Mouse (Mus musculus): ENCODE data around the gene Ski. TPM values are rescaled to one million over a fixed set of nuclear protein-coding genes. Genes with fewer than 3 reads are reported as not detected.
A peak's percentile ranks its signal among the peaks of the same experiment; 100 is the strongest.

The Ski gene
- polyA plus RNA-seq, 1 experiment from 2014 or later, result 15.1 TPM

GRCm38 (mm10) chr4:155148453-155148852 is 73.9 kb downstream of the Ski start:
- H3K9ac ChIP-seq (ENCODE audit: low read length), result no peak overlapping the region
- H3K4me1 ChIP-seq (ENCODE audit: control insufficient read depth, insufficient read depth, low read length), result peaks cover 32% of the 10 kb centered on the region
- no peaks in the 10 kb centered on the region for H3K27me3 ChIP-seq (ENCODE audit: control insufficient read depth, insufficient read depth, low read length)
- DNase-seq (ENCODE audit: low spot score) (no peak), ATAC-seq (ENCODE audit: insufficient read depth, low FRiP score, low TSS enrichment) (no peak)
- 93% methylated on average over 4 of the region's 4 CpGs for WGBS
- no peak overlapping the region for H3K4me2 ChIP-seq (ENCODE audit: low read depth)
- H3K27ac ChIP-seq (ENCODE audit: low read depth, low read length), result no peak overlapping the region
- H3K4me3 ChIP-seq (ENCODE audit: low read depth, low read length), result no peak overlapping the region
- no peaks in the 10 kb centered on the region for H3K9me3 ChIP-seq (ENCODE audit: control insufficient read depth, low read length)
- H3K36me3 ChIP-seq (ENCODE audit: control insufficient read depth, insufficient read depth, low read length), result no peaks in the 10 kb centered on the region

- no peak overlapping the region for H3K9ac ChIP-seq (ENCODE audit: low read length)
- peaks cover 25% of the 10 kb centered on the region for H3K4me1 ChIP-seq (ENCODE audit: control insufficient read depth, insufficient read depth, low read length)
- no peaks in the 10 kb centered on the region for H3K27me3 ChIP-seq (ENCODE audit: control insufficient read depth, insufficient read depth, low read length)
- H3K9me3 ChIP-seq (ENCODE audit: control insufficient read depth, low read length), result no peaks in the 10 kb centered on the region
- no peak overlapping the region for H3K4me2 ChIP-seq (ENCODE audit: low read depth)
- ATAC-seq (ENCODE audit: insufficient read depth, low FRiP score, low TSS enrichment) (no peak), DNase-seq (ENCODE audit: low spot score) (no peak)
- WGBS, result 71% methylated on average over 14 of the region's 14 CpGs
- no peak overlapping the region for H3K4me3 ChIP-seq (ENCODE audit: low read depth, low read length)
- H3K36me3 ChIP-seq (ENCODE audit: control insufficient read depth, insufficient read depth, low read length), result no peaks in the 10 kb centered on the region
- no peak overlapping the region for H3K27ac ChIP-seq (ENCODE audit: low read depth, low read length)
Measured at GRCm38 (mm10) chr4:155146107-155146823, 76.1 kb downstream of the Ski start.

- Histone ChIP-seq H3K27me3 (ENCODE audit: control insufficient read depth, insufficient read depth, low read length) (no peaks in the 10 kb centered on the region), H3K9ac (ENCODE audit: low read length) (no peak overlapping the region; the same call in 1 of the 2 replicates), H3K27ac (ENCODE audit: low read depth, low read length) (peak overlapping the region; percentile 72; the same call in 1 of the 2 replicates), H3K4me2 (ENCODE audit: low read depth) (no peak overlapping the region), H3K4me1 (ENCODE audit: control insufficient read depth, insufficient read depth, low read length) (peaks cover 15% of the 10 kb centered on the region), H3K4me3 (ENCODE audit: low read depth, low read length) (no peak overlapping the region), H3K9me3 (ENCODE audit: control insufficient read depth, low read length) (no peaks in the 10 kb centered on the region), H3K36me3 (ENCODE audit: control insufficient read depth, insufficient read depth, low read length) (no peaks in the 10 kb centered on the region)
- DNase-seq (ENCODE audit: low spot score) (no peak), ATAC-seq (ENCODE audit: insufficient read depth, low FRiP score, low TSS enrichment) (no peak)
- WGBS, result 50% methylated on average over 4 of the region's 4 CpGs
Measured at GRCm38 (mm10) chr4:155144548-155145180, 77.7 kb downstream of the Ski start.

GRCm38 (mm10) chr4:155143871-155144502 is 78.4 kb downstream of the Ski start:
- H3K4me2 ChIP-seq (ENCODE audit: low read depth), result no peak overlapping the region
- 40% methylated on average over 12 of the region's 12 CpGs for WGBS
- ATAC-seq (ENCODE audit: insufficient read depth, low FRiP score, low TSS enrichment), result peak; percentile 56
- peak overlapping the region; percentile 35 for H3K9ac ChIP-seq (ENCODE audit: low read length)
- no peak overlapping the region for H3K4me3 ChIP-seq (ENCODE audit: low read depth, low read length)
- peaks cover 15% of the 10 kb centered on the region for H3K4me1 ChIP-seq (ENCODE audit: control insufficient read depth, insufficient read depth, low read length)
- no peaks in the 10 kb centered on the region for H3K9me3 ChIP-seq (ENCODE audit: control insufficient read depth, low read length)
- DNase-seq (ENCODE audit: low spot score), result peak; percentile 66
- peak overlapping the region; percentile 72 for H3K27ac ChIP-seq (ENCODE audit: low read depth, low read length)
- H3K27me3 ChIP-seq (ENCODE audit: control insufficient read depth, insufficient read depth, low read length), result no peaks in the 10 kb centered on the region
- H3K36me3 ChIP-seq (ENCODE audit: control insufficient read depth, insufficient read depth, low read length), result no peaks in the 10 kb centered on the region

- Histone ChIP-seq H3K9ac (ENCODE audit: low read length) (peak overlapping the region; percentile 35), H3K36me3 (ENCODE audit: control insufficient read depth, insufficient read depth, low read length) (no peaks in the 10 kb centered on the region), H3K4me3 (ENCODE audit: low read depth, low read length) (no peak overlapping the region), H3K4me1 (ENCODE audit: control insufficient read depth, insufficient read depth, low read length) (peaks cover 15% of the 10 kb centered on the region), H3K9me3 (ENCODE audit: control insufficient read depth, low read length) (no peaks in the 10 kb centered on the region), H3K27me3 (ENCODE audit: control insufficient read depth, insufficient read depth, low read length) (no peaks in the 10 kb centered on the region), H3K27ac (ENCODE audit: low read depth, low read length) (peak overlapping the region; percentile 72; the same call in 1 of the 2 replicates), H3K4me2 (ENCODE audit: low read depth) (no peak overlapping the region)
- no peak for DNase-seq (ENCODE audit: low spot score)
- ATAC-seq (ENCODE audit: insufficient read depth, low FRiP score, low TSS enrichment), result 0 out of 2 replicates have a peak, but pooled peaks have one; percentile 8
- 63% methylated on average over 2 of the region's 2 CpGs for WGBS
Measured at GRCm38 (mm10) chr4:155143411-155143810, 79.0 kb downstream of the Ski start.

GRCm38 (mm10) chr4:155142836-155143235 is 79.6 kb downstream of the Ski start:
- no peak overlapping the region for H3K4me3 ChIP-seq (ENCODE audit: low read depth, low read length)
- H3K27me3 ChIP-seq (ENCODE audit: control insufficient read depth, insufficient read depth, low read length), result no peaks in the 10 kb centered on the region
- no peak for ATAC-seq (ENCODE audit: insufficient read depth, low FRiP score, low TSS enrichment)
- H3K9ac ChIP-seq (ENCODE audit: low read length), result no peak overlapping the region
- no peaks in the 10 kb centered on the region for H3K9me3 ChIP-seq (ENCODE audit: control insufficient read depth, low read length)
- no peaks in the 10 kb centered on the region for H3K36me3 ChIP-seq (ENCODE audit: control insufficient read depth, insufficient read depth, low read length)
- H3K4me1 ChIP-seq (ENCODE audit: control insufficient read depth, insufficient read depth, low read length), result peaks cover 15% of the 10 kb centered on the region
- no peak for DNase-seq (ENCODE audit: low spot score)
- WGBS, result 93% methylated on average over 5 of the region's 5 CpGs
- H3K4me2 ChIP-seq (ENCODE audit: low read depth), result no peak overlapping the region
- H3K27ac ChIP-seq (ENCODE audit: low read depth, low read length), result no peak overlapping the region

GRCm38 (mm10) chr4:155140795-155141265 is 81.6 kb downstream of the Ski start:
- ATAC-seq (ENCODE audit: insufficient read depth, low FRiP score, low TSS enrichment), result no peak
- no peak for DNase-seq (ENCODE audit: low spot score)
- Histone ChIP-seq H3K4me2 (ENCODE audit: low read depth) (no peak overlapping the region), H3K9ac (ENCODE audit: low read length) (no peak overlapping the region; the same call in 1 of the 2 replicates), H3K36me3 (ENCODE audit: control insufficient read depth, insufficient read depth, low read length) (no peaks in the 10 kb centered on the region), H3K27me3 (ENCODE audit: control insufficient read depth, insufficient read depth, low read length) (no peaks in the 10 kb centered on the region), H3K4me1 (ENCODE audit: control insufficient read depth, insufficient read depth, low read length) (peaks cover 15% of the 10 kb centered on the region), H3K9me3 (ENCODE audit: control insufficient read depth, low read length) (no peaks in the 10 kb centered on the region), H3K27ac (ENCODE audit: low read depth, low read length) (no peak overlapping the region), H3K4me3 (ENCODE audit: low read depth, low read length) (no peak overlapping the region)
- WGBS, result 69% methylated on average over 12 of the region's 12 CpGs

- 71% methylated on average over 2 of the region's 2 CpGs for WGBS
- Histone ChIP-seq H3K9me3 (ENCODE audit: control insufficient read depth, low read length) (no peaks in the 10 kb centered on the region), H3K9ac (ENCODE audit: low read length) (no peak overlapping the region; the same call in 1 of the 2 replicates), H3K27me3 (ENCODE audit: control insufficient read depth, insufficient read depth, low read length) (no peaks in the 10 kb centered on the region), H3K36me3 (ENCODE audit: control insufficient read depth, insufficient read depth, low read length) (no peaks in the 10 kb centered on the region), H3K27ac (ENCODE audit: low read depth, low read length) (no peak overlapping the region), H3K4me2 (ENCODE audit: low read depth) (no peak overlapping the region), H3K4me1 (ENCODE audit: control insufficient read depth, insufficient read depth, low read length) (peaks cover 18% of the 10 kb centered on the region), H3K4me3 (ENCODE audit: low read depth, low read length) (no peak overlapping the region)
- DNase-seq (ENCODE audit: low spot score), result no peak
- ATAC-seq (ENCODE audit: insufficient read depth, low FRiP score, low TSS enrichment), result no peak
Measured at GRCm38 (mm10) chr4:155140150-155140549, 82.2 kb downstream of the Ski start.
